Mouse (Mus musculus) intestine, postnatal 0 days (tissue): ENCODE results near the gene Zfp526. TPM values are rescaled to one million over a fixed set of nuclear protein-coding genes. Genes with fewer than 3 reads are reported as not detected.

ENCODE experiments used
- ATAC-seq: fragments of 200-750 bp; cut with Nextera tagmentation; 2 replicates; pipeline ENCODE4 v1.8.0; 2017; ENCODE audit warnings: mild to moderate bottlenecking, moderate TSS enrichment, moderate library complexity
- H3K27ac ChIP-seq: fragments of 300-500 bp; sonication (generic); 2 replicates; pipeline ENCODE4 v1.5.1; 2014; ENCODE audit warnings: mild to moderate bottlenecking, low read depth, low read length, moderate library complexity
- H3K27me3 ChIP-seq: fragments of 300-500 bp; sonication (generic); replicated peaks from 2 replicates; pipeline ENCODE4 v1.6.1; 2014; ENCODE audit warnings: low read length, mixed read lengths; ENCODE audit not compliant: control insufficient read depth, insufficient read depth
- H3K36me3 ChIP-seq: fragments of 300-500 bp; sonication (generic); 2 replicates; pipeline ENCODE4 v1.6.1; 2014; ENCODE audit warnings: mild to moderate bottlenecking, moderate library complexity; ENCODE audit not compliant: control insufficient read depth, insufficient read depth
- H3K4me1 ChIP-seq: fragments of 300-500 bp; sonication (generic); replicated peaks from 2 replicates; pipeline ENCODE4 v1.6.1; 2014; ENCODE audit warnings: antibody characterized with exemption, low read length, mixed read lengths; ENCODE audit not compliant: control insufficient read depth, insufficient read depth
- H3K4me2 ChIP-seq: fragments of 300-500 bp; sonication (generic); replicated peaks from 2 replicates; pipeline ENCODE4 v1.6.1; 2014; ENCODE audit warnings: low read depth, mild to moderate bottlenecking, moderate library complexity
- H3K4me3 ChIP-seq: fragments of 300-500 bp; sonication (generic); 2 replicates; pipeline ENCODE4 v1.5.1; 2014; ENCODE audit warnings: low read depth, low read length
- H3K9ac ChIP-seq: fragments of 300-500 bp; sonication (generic); 2 replicates; pipeline ENCODE4 v1.6.1; 2014; ENCODE audit warnings: mild to moderate bottlenecking, low read depth, low read length
- H3K9me3 ChIP-seq: fragments of 300-500 bp; sonication (generic); 2 replicates; pipeline ENCODE4 v1.6.1; 2016; ENCODE audit warnings: mixed run types; ENCODE audit not compliant: control insufficient read depth
- CTCF ChIP-seq: sonication (generic); IDR thresholded peaks from 2 replicates; pipeline ENCODE4 v1.5.1; 2016; ENCODE audit warnings: low read depth, mild to moderate bottlenecking, control low read depth, antibody characterized with exemption, moderate library complexity
- whole genome bisulfite sequencing: fragments of 180-500 bp; shearing (Covaris S2); extraction: QIAGEN DNeasy Blood & Tissue Kit; methylation state at CpG from one replicate; pipeline ENCODE4 v1.1.7; 2014; 5-methylcytosine and 5-hydroxymethylcytosine counted together
- microRNA-seq: library from miRNA; unstranded; fragments of <30 nt; microRNA quantifications from one replicate; pipeline ENCODE4, GENCODE M21; 2016
- polyA plus RNA-seq: library from polyadenylated mRNA; unstranded; fragments of >200 nt; fragmentation: Nextera tagmentation; extraction: Ambion mirVana; gene quantifications from 2 replicates; pipeline ENCODE4 v1.2.1, GENCODE M21; 2015

The Zfp526 gene
- polyA plus RNA-seq, 1 experiment from 2014 or later = 1.1 TPM

GRCm38 (mm10) chr7:25275555-25276298 lies 54.5 kb downstream of the Zfp526 start:
- no peak for TF ChIP-seq CTCF
- Histone ChIP-seq H3K4me2 (peak overlapping the region; percentile 21), H3K36me3 (peaks cover 26% of the 10 kb centered on the region), H3K27me3 (no peaks in the 10 kb centered on the region), H3K9me3 (no peaks in the 10 kb centered on the region), H3K4me1 (peaks cover 31% of the 10 kb centered on the region; the same call in 1 of the 2 replicates), H3K9ac (no peak overlapping the region), H3K27ac (peak overlapping the region; percentile 9; the same call in 1 of the 2 replicates), H3K4me3 (no peak overlapping the region)
- WGBS = 44% methylated on average over 9 of the region's 9 CpGs
- no peak; the same call in 1 of the 2 replicates for ATAC-seq

Small RNAs within 50 kb of the gene (microRNA-seq; reads per million reads assigned to microRNA genes)
- not detected for gene Mir7048

Other genes with a start within 250 kb of the Zfp526 start
- 127 and 129 TPM in 2 replicates for gene Rabac1, start 248.7 kb upstream of the Zfp526 start, polyA plus RNA-seq
- gene Atp1a3, start 215.5 kb upstream of the Zfp526 start, polyA plus RNA-seq = 3.4 and 3.6 TPM in 2 replicates
- 1.3 TPM in 2 replicates for gene Grik5, start 149.1 kb upstream of the Zfp526 start, polyA plus RNA-seq
- 11.6 and 12.1 TPM in 2 replicates for gene Zfp574, start 148.9 kb upstream of the Zfp526 start, polyA plus RNA-seq
- gene Pou2f2, start 41.7 kb upstream of the Zfp526 start, polyA plus RNA-seq = 0.53 and 0.72 TPM in 2 replicates
- 14.8 and 15.8 TPM in 2 replicates for gene Dedd2, start 810 bp upstream of the Zfp526 start, polyA plus RNA-seq
- 8.8 and 9.7 TPM in 2 replicates for gene Gsk3a, start 16.4 kb downstream of the Zfp526 start, polyA plus RNA-seq
- 7.8 and 8.4 TPM in 2 replicates for gene Erf, start 29.3 kb downstream of the Zfp526 start, polyA plus RNA-seq
- gene Cic, start 46.3 kb downstream of the Zfp526 start, polyA plus RNA-seq = 17.2 and 21.7 TPM in 2 replicates
- gene Pafah1b3, start 76.6 kb downstream of the Zfp526 start, polyA plus RNA-seq = 87.6 and 91.9 TPM in 2 replicates
- 0.12 TPM in 1 of 2 replicates, not detected in the other for gene Prr19, start 80.0 kb downstream of the Zfp526 start, polyA plus RNA-seq
- 0.69 and 0.92 TPM in 2 replicates for gene Tmem145, start 84.7 kb downstream of the Zfp526 start, polyA plus RNA-seq
- gene Megf8, start 95.7 kb downstream of the Zfp526 start, polyA plus RNA-seq = 3.4 and 3.8 TPM in 2 replicates
- 0.33 TPM in 1 of 2 replicates, not detected in the other for gene Cnfn, start 148.3 kb downstream of the Zfp526 start, polyA plus RNA-seq
- 15.0 and 17.5 TPM in 2 replicates for gene Lipe, start 177.3 kb downstream of the Zfp526 start, polyA plus RNA-seq
- gene Cxcl17, start 191.5 kb downstream of the Zfp526 start, polyA plus RNA-seq = 0.16 TPM in 1 of 2 replicates, not detected in the other